Mouse (Mus musculus) cortical plate, adult 2 months (tissue): ENCODE results near the gene Samd8. TPM values are rescaled to one million over a fixed set of nuclear protein-coding genes. Genes with fewer than 3 reads are reported as not detected.
A peak's percentile ranks its signal among the peaks of the same experiment; 100 is the strongest.

Experiments used
- H3K27ac ChIP-seq: fragments of 200-500 bp; 2 replicates; pipeline ENCODE4 v1.5.1; 2012; ENCODE audit warnings: low read length, control low read depth, inconsistent platforms; ENCODE audit not compliant: insufficient read depth
- H3K4me1 ChIP-seq: fragments of 200-500 bp; 2 replicates; pipeline ENCODE4 v1.6.1; 2011; ENCODE audit warnings: low read length; ENCODE audit not compliant: control insufficient read depth, insufficient read depth
- H3K4me3 ChIP-seq: fragments of 200-500 bp; 2 replicates; pipeline ENCODE4 v1.5.1; 2011; ENCODE audit warnings: mild to moderate bottlenecking, low read length, control low read depth; ENCODE audit not compliant: insufficient read depth
- CTCF ChIP-seq: fragments of 200-500 bp; IDR thresholded peaks from 2 replicates; pipeline ENCODE4 v1.5.1; 2011; ENCODE audit warnings: mild to moderate bottlenecking, control low read depth, low read length; ENCODE audit not compliant: insufficient read depth; ENCODE audit errors: extremely low read depth
- POLR2A ChIP-seq: fragments of 200-500 bp; IDR thresholded peaks from 2 replicates; pipeline ENCODE4 v1.6.1; 2011; ENCODE audit warnings: mild to moderate bottlenecking, low read length, control low read depth; ENCODE audit not compliant: insufficient read depth; ENCODE audit errors: extremely low read depth
- polyA plus RNA-seq: library from polyadenylated mRNA; depleted of rRNA; stranded (reverse); fragments of >200 nt; gene quantifications from 2 replicates; pipeline ENCODE4 v1.2.3, GENCODE M21; 2012; rRNA removed

Samd8 gene
- polyA plus RNA-seq = 32.8 and 36.1 TPM in 2 replicates

GRCm38 (mm10) chr14:21750008-21750880 is at the start of gene Samd8:
TSS of gene Samd8 (plus strand) at chr14:21750531.
- peak within 1 kb of the TSS; percentile 73 for H3K27ac ChIP-seq
- H3K4me1 ChIP-seq = peaks cover 6% of the 10 kb centered on the region
- peak within 1 kb of the TSS; percentile 73 for H3K4me3 ChIP-seq
- TF ChIP-seq POLR2A = peak; percentile 50; the same call in 1 of the 2 replicates
- TF ChIP-seq CTCF = no peak

GRCm38 (mm10) chr14:21702691-21703090 is 47.6 kb upstream of the Samd8 start:
- H3K4me1 ChIP-seq = peaks cover 5% of the 10 kb centered on the region; the same call in 1 of the 2 replicates
- no peak overlapping the region for H3K27ac ChIP-seq
- TF ChIP-seq POLR2A = no peak
- no peak overlapping the region for H3K4me3 ChIP-seq

- Histone ChIP-seq H3K27ac (no peak overlapping the region), H3K4me3 (no peak overlapping the region), H3K4me1 (peaks cover 5% of the 10 kb centered on the region; the same call in 1 of the 2 replicates)
- TF ChIP-seq CTCF (no peak), POLR2A (no peak)
Measured at GRCm38 (mm10) chr14:21703255-21703654, 47.1 kb upstream of the Samd8 start.

GRCm38 (mm10) chr14:21705462-21705861 is 44.9 kb upstream of the Samd8 start:
- TF ChIP-seq POLR2A (no peak), CTCF (no peak)
- H3K4me3 ChIP-seq = no peak overlapping the region
- no peak overlapping the region for H3K27ac ChIP-seq
- H3K4me1 ChIP-seq = peaks cover 5% of the 10 kb centered on the region; the same call in 1 of the 2 replicates

- Histone ChIP-seq H3K4me3 (no peak overlapping the region), H3K4me1 (peaks cover 5% of the 10 kb centered on the region; the same call in 1 of the 2 replicates), H3K27ac (peak overlapping the region; percentile 69)
- TF ChIP-seq POLR2A = no peak
- TF ChIP-seq CTCF = no peak
Measured at GRCm38 (mm10) chr14:21706759-21707571, 43.4 kb upstream of the Samd8 start.

GRCm38 (mm10) chr14:21709545-21709944 is 40.8 kb upstream of the Samd8 start:
- H3K4me3 ChIP-seq = no peak overlapping the region
- peaks cover 6% of the 10 kb centered on the region; the same call in 1 of the 2 replicates for H3K4me1 ChIP-seq
- TF ChIP-seq CTCF = no peak
- TF ChIP-seq POLR2A = no peak
- H3K27ac ChIP-seq = no peak overlapping the region

- Histone ChIP-seq H3K27ac (no peak overlapping the region), H3K4me3 (no peak overlapping the region), H3K4me1 (peaks cover 6% of the 10 kb centered on the region; the same call in 1 of the 2 replicates)
- TF ChIP-seq CTCF (no peak), POLR2A (no peak)
Measured at GRCm38 (mm10) chr14:21711231-21711630, 39.1 kb upstream of the Samd8 start.

- H3K4me1 ChIP-seq = 0 out of 2 replicates have a peak, but pooled peaks cover 2% of the 10 kb centered on the region
- TF ChIP-seq POLR2A = no peak
- TF ChIP-seq CTCF = no peak
- no peak within 1 kb of the TSS for H3K4me3 ChIP-seq
- H3K27ac ChIP-seq = no peak within 1 kb of the TSS
Measured at GRCm38 (mm10) chr14:21714486-21714885, 35.8 kb upstream of the Samd8 start, which contains the start of gene Dupd1. TSS of gene Dupd1 (minus strand) at chr14:21714576.

GRCm38 (mm10) chr14:21719646-21720383 is 30.5 kb upstream of the Samd8 start:
- H3K4me3 ChIP-seq = no peak overlapping the region
- TF ChIP-seq CTCF (no peak), POLR2A (no peak)
- H3K4me1 ChIP-seq = no peaks in the 10 kb centered on the region
- no peak overlapping the region for H3K27ac ChIP-seq
